Mouse (Mus musculus): ENCODE measurements around the gene AI413582. TPM values are rescaled to one million over a fixed set of nuclear protein-coding genes. Genes with fewer than 3 reads are reported as not detected.

The AI413582 gene
- 15.0 and 16.7 TPM in 2 replicates for polyA plus RNA-seq (2015; fragmentation: Nextera tagmentation; extraction: Ambion mirVana)

GRCm38 (mm10) chr17:27565163-27565941, at the start of gene AI413582:
TSS of gene AI413582 (minus strand) at chr17:27565756.
- ATAC-seq: peak; percentile 97
- H3K36me3 ChIP-seq (replicated peaks; ENCODE audit: insufficient read depth, low read length): peaks cover 18% of the 10 kb centered on the region; the same call in 1 of the 2 replicates
- TF ChIP-seq CTCF (IDR thresholded peaks at IDR 0.05; ENCODE audit: low read depth) (peak; percentile 98), EP300 (IDR thresholded peaks at IDR 0.05; ENCODE audit: low read depth) (no peak)
- H3K27me3 ChIP-seq (ENCODE audit: insufficient read depth, low read length): no peaks in the 10 kb centered on the region
- H3K4me1 ChIP-seq (ENCODE audit: insufficient read depth): peaks cover 23% of the 10 kb centered on the region
- H3K9me3 ChIP-seq (ENCODE audit: low read length): no peaks in the 10 kb centered on the region
- DNase-seq: peak; percentile 98
- H3K4me2 ChIP-seq (ENCODE audit: low read depth, low read length): peak within 1 kb of the TSS; percentile 96
- WGBS (ENCODE audit: insufficient replicate concordance): under 1% methylated on average over 57 of the region's 58 CpGs
- H3K9ac ChIP-seq (replicated peaks): peak within 1 kb of the TSS; percentile 72
- H3K4me3 ChIP-seq (ENCODE audit: low read depth, low read length): peak within 1 kb of the TSS; percentile 73
- peak within 1 kb of the TSS; percentile 78 for H3K27ac ChIP-seq (ENCODE audit: low read depth)

- Histone ChIP-seq H3K27ac (ENCODE audit: low read depth) (no peak overlapping the region), H3K4me1 (ENCODE audit: insufficient read depth) (peaks cover 20% of the 10 kb centered on the region), H3K9ac (replicated peaks) (no peak overlapping the region), H3K4me3 (ENCODE audit: low read depth, low read length) (no peak overlapping the region), H3K27me3 (ENCODE audit: insufficient read depth, low read length) (no peaks in the 10 kb centered on the region), H3K36me3 (replicated peaks; ENCODE audit: insufficient read depth, low read length) (no peaks in the 10 kb centered on the region; the same call in 1 of the 2 replicates), H3K4me2 (ENCODE audit: low read depth, low read length) (no peak overlapping the region), H3K9me3 (ENCODE audit: low read length) (no peaks in the 10 kb centered on the region)
- DNase-seq: no peak
- ATAC-seq: no peak
- WGBS (ENCODE audit: insufficient replicate concordance): 76% methylated on average over 4 of the region's 4 CpGs
- TF ChIP-seq EP300 (IDR thresholded peaks at IDR 0.05; ENCODE audit: low read depth): no peak
- no peak for TF ChIP-seq CTCF (IDR thresholded peaks at IDR 0.05; ENCODE audit: low read depth)
These were observed 47.5 kb upstream of the AI413582 start for GRCm38 (mm10) chr17:27613016-27613415.

- H3K27me3 ChIP-seq (ENCODE audit: insufficient read depth, low read length): no peaks in the 10 kb centered on the region
- H3K9ac ChIP-seq (replicated peaks): no peak overlapping the region
- no peak overlapping the region for H3K4me2 ChIP-seq (ENCODE audit: low read depth, low read length)
- H3K4me3 ChIP-seq (ENCODE audit: low read depth, low read length): no peak overlapping the region
- no peak for TF ChIP-seq CTCF (IDR thresholded peaks at IDR 0.05; ENCODE audit: low read depth)
- TF ChIP-seq EP300 (IDR thresholded peaks at IDR 0.05; ENCODE audit: low read depth): no peak
- DNase-seq: no peak
- no peaks in the 10 kb centered on the region; the same call in 1 of the 2 replicates for H3K36me3 ChIP-seq (replicated peaks; ENCODE audit: insufficient read depth, low read length)
- WGBS (ENCODE audit: insufficient replicate concordance): 65% methylated on average over 5 of the region's 5 CpGs
- H3K9me3 ChIP-seq (ENCODE audit: low read length): no peaks in the 10 kb centered on the region
- no peak overlapping the region for H3K27ac ChIP-seq (ENCODE audit: low read depth)
- H3K4me1 ChIP-seq (ENCODE audit: insufficient read depth): peaks cover 20% of the 10 kb centered on the region
- ATAC-seq: no peak
These were observed 46.4 kb upstream of the AI413582 start for GRCm38 (mm10) chr17:27611994-27612393.

- H3K4me1 ChIP-seq (ENCODE audit: insufficient read depth): peaks cover 20% of the 10 kb centered on the region
- ATAC-seq (peak; percentile 60; the same call in 1 of the 2 replicates), DNase-seq (no peak)
- no peaks in the 10 kb centered on the region; the same call in 1 of the 2 replicates for H3K36me3 ChIP-seq (replicated peaks; ENCODE audit: insufficient read depth, low read length)
- TF ChIP-seq EP300 (IDR thresholded peaks at IDR 0.05; ENCODE audit: low read depth): no peak
- no peak for TF ChIP-seq CTCF (IDR thresholded peaks at IDR 0.05; ENCODE audit: low read depth)
- 38% methylated on average over 3 of the region's 3 CpGs for WGBS (ENCODE audit: insufficient replicate concordance)
- no peak overlapping the region for H3K4me2 ChIP-seq (ENCODE audit: low read depth, low read length)
- no peak overlapping the region for H3K27ac ChIP-seq (ENCODE audit: low read depth)
- no peak overlapping the region for H3K9ac ChIP-seq (replicated peaks)
- no peak overlapping the region for H3K4me3 ChIP-seq (ENCODE audit: low read depth, low read length)
- no peaks in the 10 kb centered on the region for H3K27me3 ChIP-seq (ENCODE audit: insufficient read depth, low read length)
- H3K9me3 ChIP-seq (ENCODE audit: low read length): no peaks in the 10 kb centered on the region
These were observed 45.9 kb upstream of the AI413582 start for GRCm38 (mm10) chr17:27611519-27611884.

GRCm38 (mm10) chr17:27610679-27611518, 45.3 kb upstream of the AI413582 start:
- TF ChIP-seq CTCF (IDR thresholded peaks at IDR 0.05; ENCODE audit: low read depth) (no peak), EP300 (IDR thresholded peaks at IDR 0.05; ENCODE audit: low read depth) (no peak)
- Histone ChIP-seq H3K36me3 (replicated peaks; ENCODE audit: insufficient read depth, low read length) (peaks cover 2% of the 10 kb centered on the region), H3K4me3 (ENCODE audit: low read depth, low read length) (no peak overlapping the region), H3K9me3 (ENCODE audit: low read length) (no peaks in the 10 kb centered on the region), H3K27me3 (ENCODE audit: insufficient read depth, low read length) (no peaks in the 10 kb centered on the region), H3K4me1 (ENCODE audit: insufficient read depth) (peaks cover 20% of the 10 kb centered on the region), H3K4me2 (ENCODE audit: low read depth, low read length) (no peak overlapping the region), H3K9ac (replicated peaks) (no peak overlapping the region), H3K27ac (ENCODE audit: low read depth) (no peak overlapping the region)
- DNase-seq (no peak), ATAC-seq (no peak)
- 50% methylated on average over 10 of the region's 10 CpGs for WGBS (ENCODE audit: insufficient replicate concordance)

GRCm38 (mm10) chr17:27609576-27609975, 44.0 kb upstream of the AI413582 start:
- Histone ChIP-seq H3K4me1 (ENCODE audit: insufficient read depth) (peaks cover 20% of the 10 kb centered on the region), H3K4me2 (ENCODE audit: low read depth, low read length) (no peak overlapping the region), H3K4me3 (ENCODE audit: low read depth, low read length) (no peak overlapping the region), H3K9me3 (ENCODE audit: low read length) (no peaks in the 10 kb centered on the region), H3K36me3 (replicated peaks; ENCODE audit: insufficient read depth, low read length) (peaks cover 2% of the 10 kb centered on the region), H3K27me3 (ENCODE audit: insufficient read depth, low read length) (no peaks in the 10 kb centered on the region), H3K27ac (ENCODE audit: low read depth) (no peak overlapping the region), H3K9ac (replicated peaks) (no peak overlapping the region)
- TF ChIP-seq CTCF (IDR thresholded peaks at IDR 0.05; ENCODE audit: low read depth): no peak
- TF ChIP-seq EP300 (IDR thresholded peaks at IDR 0.05; ENCODE audit: low read depth): no peak
- DNase-seq: no peak
- no peak for ATAC-seq
- 82% methylated on average over 7 of the region's 7 CpGs for WGBS (ENCODE audit: insufficient replicate concordance)
